Mouse (Mus musculus): ENCODE data around the gene 4930519P11Rik. TPM values are rescaled to one million over a fixed set of nuclear protein-coding genes. Genes with fewer than 3 reads are reported as not detected.

The 4930519P11Rik gene
- total RNA-seq, 1 experiment from 2014 or later, result not detected

Other genes starting within 250 kb of the 4930519P11Rik start
- gene Cdk5rap1, start 240.4 kb downstream of the 4930519P11Rik start, total RNA-seq (2017), result 16.8 and 17.7 TPM in 2 replicates
- gene Snta1, start 205.3 kb downstream of the 4930519P11Rik start, total RNA-seq (2017), result not detected in 2 replicates
- gene Cbfa2t2, start 177.0 kb downstream of the 4930519P11Rik start, total RNA-seq (2017), result 16.2 and 23.8 TPM in 2 replicates
- not detected in 2 replicates for gene 1700003F12Rik, start 66.4 kb downstream of the 4930519P11Rik start, total RNA-seq (2017)
- gene Actl10, start 61.7 kb downstream of the 4930519P11Rik start, total RNA-seq (2017), result not detected in 2 replicates
- 0.15 and 0.64 TPM in 2 replicates for gene Necab3, start 54.5 kb downstream of the 4930519P11Rik start, total RNA-seq (2017)
- 11.1 and 13.2 TPM in 2 replicates for gene E2f1, start 43.5 kb downstream of the 4930519P11Rik start, total RNA-seq (2017)
- 14.2 and 18.2 TPM in 2 replicates for gene Pxmp4, start 9.7 kb downstream of the 4930519P11Rik start, total RNA-seq (2017)
- gene Zfp341, start 140 bp downstream of the 4930519P11Rik start, total RNA-seq (2017), result 0.34 and 0.87 TPM in 2 replicates
- 99.8 and 109 TPM in 2 replicates for gene Chmp4b, start 38.3 kb upstream of the 4930519P11Rik start, total RNA-seq (2017)
- not detected in 2 replicates for gene Gm14214, start 156.6 kb upstream of the 4930519P11Rik start, total RNA-seq (2017)
- gene Raly, start 177.7 kb upstream of the 4930519P11Rik start, total RNA-seq (2017), result 196 and 236 TPM in 2 replicates
- not detected in 2 replicates for gene a, start 178.0 kb upstream of the 4930519P11Rik start, total RNA-seq (2017)

All from common myeloid progenitor, adult 5-6 weeks (primary cell).